ENCODE assay signal across 27 mouse cellular contexts in genomic region chr3:65316738-65317137, GRCm38 (mm10).
A peak's percentile ranks its signal among the peaks of the same experiment; 100 is the strongest.
DNase-seq lines count a peak whose midpoint lies in the region; ATAC-seq and TF ChIP-seq lines count a peak whose summit lies in the region.
"Had no signal": no experiment of that assay in that cellular context is flagged by ENCODE, and none has a peak within 500 bp of the region (broad histone marks: within the 10 kb centered on the region; RNA-seq: fewer than 3 reads in every experiment).

No protein-coding gene starts in this region.

- peak; percentile 22; the same call in 1 of the 2 replicates for TF ChIP-seq CTCF in gastrocnemius, adult 2 months (IDR thresholded peaks at IDR 0.05)
- peak; percentile 25 for TF ChIP-seq CTCF in left cerebral cortex, adult 2 months (IDR thresholded peaks at IDR 0.05)
- TF ChIP-seq CTCF in CH12.LX (conservative IDR thresholded peaks at IDR 0.05 in 1 of 2, IDR thresholded peaks at IDR 0.05 in 1 of 2; ENCODE audit: low read depth in 2 of 2, low read length in 2 of 2), result peak in 1 of 2 experiments; percentile 22; a peak in 1 of 4 replicates

- no peaks in the 10 kb centered on the region for H3K79me2 ChIP-seq in CH12.LX (replicated peaks; ENCODE audit: control insufficient read depth, extremely low read depth, insufficient read depth, poor library complexity, severe bottlenecking)

- H3K4me2 ChIP-seq in CH12.LX (ENCODE audit: insufficient read depth, low read depth, poor library complexity, severe bottlenecking), result no peak overlapping the region
- no peak overlapping the region for H3K4me2 ChIP-seq in forebrain, embryonic 13.5 days
- H3K4me2 ChIP-seq: heart, embryonic 13.5 days; hindbrain, embryonic 14.5 days; intestine, embryonic 15.5 days had no signal

- dilution Hi-C loops in CH12.LX (cut with MboI; ENCODE audit: extremely low pct_ligation_motif_present, extremely low pct_unique_long_range_greater_than_20kb, low sequenced_read_pairs), result no loop called here

- H3K27me3 ChIP-seq in CH12.LX (replicated peaks), result no peaks in the 10 kb centered on the region
- H3K27me3 ChIP-seq in forebrain, embryonic 13.5 days, result no peaks in the 10 kb centered on the region
- H3K27me3 ChIP-seq: heart, embryonic 13.5 days; intestine, embryonic 15.5 days had no signal

- no peak for TF ChIP-seq POLR2A in CH12.LX (IDR thresholded peaks at IDR 0.05; ENCODE audit: low read depth, low read length)

- intact Hi-C loops in gastrocnemius, adult 2 months (cut with DNase I), result loop anchor here (5.0 to 10.0 kb wide), 2 partner anchors 332 to 546 kb away; no protein-coding TSS in a partner anchor
- intact Hi-C loops in gastrocnemius, postnatal 36 days (cut with DNase I), result loop anchor here (5.0 kb wide), 1 partner anchor 546 kb away; no protein-coding TSS in a partner anchor
- intact Hi-C loops in left cerebral cortex, adult 2 months (cut with DNase I), result no loop called here

- in situ Hi-C loops in CH12.LX (cut with MboI; ENCODE audit: low pct_ligation_motif_present, low pct_unique_long_range_greater_than_20kb, low sequenced_read_pairs), result no loop called here

- no peak overlapping the region for H3K9ac ChIP-seq in CH12.LX (ENCODE audit: insufficient read depth, low read depth)
- H3K9ac ChIP-seq in forebrain, embryonic 13.5 days, result no peak overlapping the region
- H3K9ac ChIP-seq: forebrain, postnatal 0 days; heart, embryonic 13.5 days; hindbrain, embryonic 14.5 days; intestine, embryonic 15.5 days had no signal

- peaks cover 2 to 32% of the 10 kb centered on the region in 2 experiments; a peak in 2 of 4 replicates for H3K4me1 ChIP-seq in CH12.LX (ENCODE audit: control insufficient read depth in 1 of 2, insufficient read depth in 2 of 2)
- H3K4me1 ChIP-seq in forebrain, embryonic 13.5 days, result no peaks in the 10 kb centered on the region
- H3K4me1 ChIP-seq: forebrain, embryonic 10.5 days; heart, embryonic 10.5 days; heart, embryonic 13.5 days; intestine, embryonic 15.5 days had no signal

- H3K27ac ChIP-seq in gastrocnemius, adult 2 months, result no peak overlapping the region
- H3K27ac ChIP-seq in left cerebral cortex, adult 2 months, result no peak overlapping the region
- no peak overlapping the region for H3K27ac ChIP-seq in CH12.LX (ENCODE audit: insufficient read depth, low read depth)
- no peak overlapping the region for H3K27ac ChIP-seq in forebrain, embryonic 13.5 days
- H3K27ac ChIP-seq: forebrain, embryonic 10.5 days; heart, adult 2 months; heart, embryonic 10.5 days; heart, embryonic 13.5 days; hindbrain, embryonic 14.5 days; intestine, embryonic 15.5 days had no signal

- no peak for ATAC-seq in forebrain, embryonic 13.5 days
- ATAC-seq: activated CD4-positive, CD25-positive, alpha-beta regulatory T cell, adult 4 months; CD4-positive, CD25-positive, alpha-beta regulatory T cell, adult 4 months; forebrain, embryonic 14.5 days; forebrain, postnatal 0 days; intestine, embryonic 15.5 days had no signal

- TF ChIP-seq RAD21 in CH12.LX (IDR thresholded peaks at IDR 0.05; ENCODE audit: low read depth, low read length), result peak; percentile 6

- H3K4me3 ChIP-seq in gastrocnemius, adult 2 months, result no peak overlapping the region
- no peak overlapping the region for H3K4me3 ChIP-seq in left cerebral cortex, adult 2 months
- H3K4me3 ChIP-seq in CH12.LX (replicated peaks in 1 of 3; ENCODE audit: low read depth in 2 of 3, low read length in 2 of 3, poor library complexity in 1 of 3), result no peak overlapping the region
- no peak overlapping the region for H3K4me3 ChIP-seq in forebrain, embryonic 13.5 days
- H3K4me3 ChIP-seq: forebrain, embryonic 10.5 days; heart, adult 2 months; heart, embryonic 10.5 days; heart, embryonic 13.5 days; intestine, embryonic 15.5 days had no signal

- no peaks in the 10 kb centered on the region for H3K9me3 ChIP-seq in CH12.LX (replicated peaks; ENCODE audit: low read length)
- no peaks in the 10 kb centered on the region for H3K9me3 ChIP-seq in forebrain, embryonic 13.5 days (replicated peaks)
- H3K9me3 ChIP-seq: forebrain, embryonic 10.5 days; heart, embryonic 10.5 days; heart, embryonic 13.5 days; intestine, embryonic 15.5 days had no signal

- no peak for TF ChIP-seq EP300 in CH12.LX (IDR thresholded peaks at IDR 0.05; ENCODE audit: low read length)

- no peak for DNase-seq in gastrocnemius, adult 2 months
- DNase-seq in gastrocnemius, postnatal 36 days, result no peak
- no peak for DNase-seq in left cerebral cortex, adult 2 months (ENCODE audit: extremely low spot score in 1 of 2, low spot score in 2 of 2)
- DNase-seq in left cerebral cortex, adult 9 months (ENCODE audit: low spot score in 2 of 2), result no peak
- DNase-seq in CH12.LX (ENCODE audit: extremely low read depth) (no peak), adipocyte (ENCODE audit: low spot score) (peak; percentile 10)
- DNase-seq in ovary, postnatal 10 days (ENCODE audit: low spot score), result no peak
- DNase-seq: adrenal gland, postnatal 10 days; adrenal gland, postnatal 36 days; cerebellum, adult 11 months; cerebellum, adult 8-10 months; cerebellum, postnatal 14 days; forebrain, postnatal 0 days; gastrocnemius, postnatal 25 days; heart, adult 2 months; heart, postnatal 14 days; heart, postnatal 4 days; kidney, adult 11 months had no signal

- no peaks in the 10 kb centered on the region for H3K36me3 ChIP-seq in CH12.LX (replicated peaks in 1 of 2; ENCODE audit: control insufficient read depth in 1 of 2, insufficient read depth in 1 of 2, low read length in 1 of 2)
- H3K36me3 ChIP-seq in forebrain, embryonic 13.5 days (ENCODE audit: poor library complexity, severe bottlenecking), result no peaks in the 10 kb centered on the region
- H3K36me3 ChIP-seq: forebrain, embryonic 10.5 days; heart, embryonic 10.5 days; heart, embryonic 13.5 days; intestine, embryonic 15.5 days had no signal

TF ChIP-seq in CH12.LX, 34 proteins besides CTCF, POLR2A, EP300 and RAD21:
- TF ChIP-seq NELFE (IDR thresholded peaks at IDR 0.05; ENCODE audit: low read depth, low read length) (no peak), GABPA (IDR thresholded peaks at IDR 0.05; ENCODE audit: insufficient replicate concordance, low read depth, low read length) (no peak), CHD1 (IDR thresholded peaks at IDR 0.05; ENCODE audit: low read depth, low read length) (no peak), ZMIZ1 (IDR thresholded peaks at IDR 0.05; ENCODE audit: low read depth, low read length) (no peak), ETS1 (conservative IDR thresholded peaks at IDR 0.05; ENCODE audit: low read depth, low read length) (no peak), NRF1 (IDR thresholded peaks at IDR 0.05; ENCODE audit: low read depth, low read length) (no peak), POLR2AphosphoS2 (IDR thresholded peaks at IDR 0.05; ENCODE audit: low read depth, low read length) (no peak)
